Mouse (Mus musculus): ENCODE measurements around the gene Fastkd5. TPM values are rescaled to one million over a fixed set of nuclear protein-coding genes. Genes with fewer than 3 reads are reported as not detected.
"Not testable (repeated sequence)": the region's sequence is repeated elsewhere in the genome, so short reads cannot be mapped to it uniquely, and the experiment has no call there.

Gene Fastkd5
- total RNA-seq (2021): 1 to 10 TPM; 8.1 to 8.2 TPM
- long read RNA-seq, experiment 1, partial matches to known transcripts: 0 of 3 reads
- long read RNA-seq, experiment 1, other reads (novel, unspliced or antisense): 0 of 3 reads
- long read RNA-seq, experiment 2, partial matches to known transcripts: 0 of 5 reads
- long read RNA-seq, experiment 2, other reads (novel, unspliced or antisense): 3 of 5 reads

GRCm38 (mm10) chr2:130629839-130630203 is at the start of gene Fastkd5, which contains the start of gene Ubox5:
Gene Fastkd5 (minus strand): TSS chr2:130630027.
Gene Ubox5 (minus strand): TSS chr2:130630038.
- DNase-seq (ENCODE audit: low spot score in 2 of 2): peak; percentile 84 to 92

- peak in 1 of 2 experiments; percentile 55 for DNase-seq (ENCODE audit: low spot score in 2 of 2)
Measured at GRCm38 (mm10) chr2:130679154-130679553, 49.3 kb upstream of the Fastkd5 start.

DNA sequence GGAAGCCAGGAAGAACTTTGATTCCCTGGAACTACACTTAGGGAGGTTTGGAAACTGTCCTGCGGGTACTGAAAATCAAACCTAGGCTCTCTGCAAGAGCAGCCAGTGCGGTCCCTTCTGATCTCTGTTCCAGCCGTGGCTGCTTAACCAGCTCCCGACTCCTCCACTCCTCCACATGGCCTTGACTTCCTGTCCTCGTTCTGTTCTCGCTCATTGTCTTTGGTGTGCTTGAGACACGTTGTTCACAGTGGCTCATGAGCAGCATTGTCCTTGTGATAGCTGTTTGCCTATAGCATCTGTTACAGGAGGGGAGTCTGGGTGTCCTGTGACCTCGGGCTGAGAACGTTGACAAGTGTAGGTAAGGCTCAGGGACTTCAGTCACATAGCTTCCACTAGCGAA is 47.4 kb upstream of the Fastkd5 start:
- DNase-seq (ENCODE audit: low spot score in 2 of 2): no peak

DNA sequence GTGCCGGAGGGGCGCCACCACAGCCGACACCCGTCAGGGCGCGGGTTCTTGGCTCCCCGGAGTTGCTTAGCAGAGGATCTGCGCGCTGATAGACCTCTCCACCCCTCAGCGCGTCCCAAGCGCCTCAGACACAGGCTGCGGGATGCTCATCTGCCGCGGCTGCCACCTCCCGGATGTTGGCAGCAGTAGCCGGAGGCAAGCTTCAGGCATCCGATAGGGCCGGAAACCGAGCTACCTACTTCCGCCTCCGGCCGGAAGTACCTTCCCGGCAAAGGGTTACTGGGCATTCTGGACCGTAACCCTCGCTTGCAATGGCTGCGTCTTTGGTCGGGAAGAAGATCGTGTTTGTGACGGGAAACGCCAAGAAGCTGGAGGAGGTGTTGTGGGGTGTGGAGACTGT is 37.7 kb upstream of the Fastkd5 start, which contains the start of gene Itpa:
Itpa (plus strand) TSS at position 52 of the 400 bp plus-strand sequence.
- peak; percentile 84 to 87 for DNase-seq (ENCODE audit: low spot score in 2 of 2)

DNA sequence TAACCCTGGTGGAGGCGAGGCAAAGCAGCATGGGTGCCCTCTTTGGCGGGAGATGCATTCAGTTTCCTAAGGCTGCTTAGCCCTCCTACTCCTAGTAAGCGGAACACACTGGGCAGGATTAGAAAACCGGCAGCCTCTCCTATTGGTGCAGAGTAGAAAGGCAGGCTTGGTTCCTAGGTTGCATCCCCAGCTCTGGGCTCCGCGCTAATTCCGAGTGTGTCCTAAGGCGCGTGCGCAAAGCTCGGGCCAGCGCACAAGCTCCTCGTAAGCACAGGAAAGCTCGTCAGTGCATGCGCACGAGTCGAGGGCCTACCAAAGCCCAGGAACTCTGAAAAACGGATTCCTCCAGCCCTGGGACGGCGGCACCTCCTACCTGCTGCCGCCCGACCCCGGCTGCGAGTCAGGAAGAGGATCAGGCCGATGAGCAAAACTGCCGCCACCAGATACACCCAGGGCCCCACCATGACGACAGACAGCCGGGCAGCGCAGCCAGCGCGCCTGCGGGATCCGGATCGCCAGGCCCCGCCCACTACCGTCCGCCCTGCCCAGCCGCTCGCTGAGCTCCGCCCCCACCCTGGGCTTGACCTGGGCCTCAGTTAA is 34.4 kb upstream of the Fastkd5 start, which contains the start of gene Ddrgk1:
Ddrgk1 (minus strand) TSS at position 558 of the 600 bp plus-strand sequence.
- DNase-seq (ENCODE audit: low spot score in 2 of 2): peak; percentile 96 to 97

GRCm38 (mm10) chr2:130663342-130663741 is 33.5 kb upstream of the Fastkd5 start:
- no peak for DNase-seq (ENCODE audit: low spot score in 2 of 2)

- no peak for DNase-seq (ENCODE audit: low spot score in 2 of 2)
Measured at GRCm38 (mm10) chr2:130658530-130658929, 28.7 kb upstream of the Fastkd5 start.

GRCm38 (mm10) chr2:130657541-130657940 is 27.7 kb upstream of the Fastkd5 start:
- DNase-seq (ENCODE audit: low spot score in 2 of 2): peak; percentile 58 to 79

DNA sequence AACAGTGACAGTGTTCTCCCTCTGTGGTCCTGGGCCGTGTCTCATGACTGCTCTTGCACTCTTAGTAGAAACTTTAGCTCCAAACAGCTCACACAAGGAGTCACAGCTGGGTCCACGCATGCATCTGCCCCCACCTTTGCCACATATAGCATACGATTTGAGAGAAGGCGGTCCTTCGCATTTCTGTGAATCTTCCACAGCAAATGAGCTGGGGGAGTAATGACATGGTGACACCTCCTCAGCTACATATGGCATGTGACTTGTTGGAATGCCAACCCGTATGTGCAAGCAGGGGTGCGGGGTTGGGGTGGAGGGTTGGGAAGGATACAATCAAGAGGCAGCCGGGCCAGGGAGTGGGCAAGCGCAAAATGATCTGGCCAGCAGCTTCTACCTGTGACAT is 26.7 kb upstream of the Fastkd5 start:
- DNase-seq (ENCODE audit: low spot score in 2 of 2): no peak

DNA sequence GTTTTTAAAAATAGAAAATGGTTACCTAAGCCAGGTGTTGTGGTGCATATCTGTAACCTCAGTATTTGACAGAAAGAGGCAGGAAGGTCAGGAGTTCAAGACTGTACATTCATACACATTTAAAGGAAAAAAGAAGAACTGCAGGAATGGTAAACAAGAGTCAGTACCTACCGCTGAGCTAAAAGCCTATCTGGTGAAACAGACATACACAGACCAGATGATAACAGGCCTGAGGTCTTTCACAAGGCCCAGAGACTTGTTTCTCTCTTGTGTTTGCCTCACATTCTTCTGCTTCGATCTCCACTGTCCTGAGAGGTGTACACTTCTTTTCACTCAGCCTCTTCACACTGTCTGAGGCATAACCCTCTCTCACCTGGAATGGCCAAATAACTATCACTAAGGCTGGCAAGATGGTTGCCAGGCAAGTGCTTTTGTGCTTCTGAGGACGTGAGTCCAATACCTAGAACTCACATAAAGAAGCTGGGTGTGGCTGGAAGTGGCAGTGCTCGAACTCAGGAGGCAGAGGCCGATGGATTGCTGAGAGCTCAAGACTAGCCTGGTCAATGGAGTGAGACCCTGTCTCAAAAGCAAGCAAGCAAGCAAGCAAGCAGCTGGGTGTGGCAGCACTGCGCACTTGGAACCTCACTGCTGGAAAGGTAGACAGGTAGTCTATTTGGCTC is 26.0 kb upstream of the Fastkd5 start:
- DNase-seq (ENCODE audit: low spot score in 2 of 2): no peak

GRCm38 (mm10) chr2:130653760-130654159 is 23.9 kb upstream of the Fastkd5 start:
- no peak for DNase-seq (ENCODE audit: low spot score in 2 of 2)

DNA sequence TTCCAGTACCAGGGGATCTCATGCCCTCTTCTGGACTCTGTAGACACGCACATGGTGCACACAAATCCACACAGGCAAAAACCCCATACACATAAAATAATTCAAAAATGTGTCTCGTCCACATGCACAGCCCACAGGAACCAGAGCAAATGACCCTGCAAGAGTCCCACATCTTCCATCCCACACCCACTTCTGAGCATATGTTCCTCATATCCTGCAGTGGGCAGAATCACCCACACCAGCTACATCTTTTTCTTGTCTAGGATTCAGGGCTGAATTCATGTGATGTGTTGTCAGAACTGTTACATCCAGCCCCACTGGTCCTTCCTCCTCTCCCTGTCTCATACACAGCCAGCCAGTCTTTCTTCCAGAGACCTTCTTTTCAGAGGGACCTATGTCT is 23.5 kb upstream of the Fastkd5 start:
- no peak for DNase-seq (ENCODE audit: low spot score in 2 of 2)

- DNase-seq (ENCODE audit: low spot score in 2 of 2): not testable (repeated sequence)
Measured at GRCm38 (mm10) chr2:130649028-130649427, 19.2 kb upstream of the Fastkd5 start.

DNA sequence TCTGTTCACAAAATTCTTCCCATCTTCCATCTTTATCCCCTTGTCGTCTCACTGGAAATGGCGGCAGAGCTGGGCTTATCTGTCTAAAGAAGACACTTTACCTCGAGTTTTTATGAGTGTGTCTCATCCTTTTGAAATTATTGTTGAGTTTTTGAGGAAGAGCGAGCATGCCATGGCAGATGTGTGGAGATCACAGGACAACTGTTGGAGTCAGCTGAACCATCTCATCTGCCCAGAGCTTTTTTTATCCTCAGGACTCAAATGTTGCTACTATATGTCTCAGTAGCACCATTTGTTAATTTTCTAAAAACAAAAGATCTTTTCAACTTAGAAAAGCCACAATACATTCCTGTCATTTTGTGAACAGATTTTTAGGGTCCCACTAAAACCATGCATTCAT is 15.4 kb upstream of the Fastkd5 start:
- DNase-seq (ENCODE audit: low spot score in 2 of 2): no peak

GRCm38 (mm10) chr2:130642684-130643369 is 13.0 kb upstream of the Fastkd5 start, which contains the start of gene Lzts3:
Gene Lzts3 (minus strand): TSS chr2:130642803.
- DNase-seq (ENCODE audit: low spot score in 2 of 2): peak; percentile 84 to 92

DNA sequence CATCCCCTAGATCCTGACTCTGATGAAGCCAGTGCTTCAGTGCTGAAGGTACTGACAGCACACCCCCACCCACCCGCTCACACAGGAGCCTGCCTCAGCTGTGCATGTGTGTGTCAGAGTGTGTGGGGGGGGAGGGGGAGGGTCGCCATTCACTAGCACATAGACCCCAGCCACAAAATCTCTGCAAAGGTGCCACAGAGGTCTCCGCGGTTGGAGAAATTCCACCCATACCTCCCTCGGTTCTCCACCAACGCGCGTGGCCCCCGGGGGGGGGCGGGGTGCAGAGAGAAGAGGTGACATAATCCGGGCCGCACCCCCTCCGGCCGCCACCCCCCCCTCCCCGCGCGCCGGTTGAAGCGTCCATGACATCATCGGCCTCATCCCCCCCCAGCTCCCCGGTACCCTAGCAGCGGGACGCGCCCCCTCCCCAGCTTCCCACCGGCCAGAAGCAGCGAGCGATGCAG is 12.4 kb upstream of the Fastkd5 start:
- no peak for DNase-seq (ENCODE audit: low spot score in 2 of 2)

- DNase-seq (ENCODE audit: low spot score in 2 of 2): no peak
Measured at GRCm38 (mm10) chr2:130641351-130642025, 11.7 kb upstream of the Fastkd5 start.

GRCm38 (mm10) chr2:130639276-130639675 is 9.4 kb upstream of the Fastkd5 start:
- no peak for DNase-seq (ENCODE audit: low spot score in 2 of 2)

DNA sequence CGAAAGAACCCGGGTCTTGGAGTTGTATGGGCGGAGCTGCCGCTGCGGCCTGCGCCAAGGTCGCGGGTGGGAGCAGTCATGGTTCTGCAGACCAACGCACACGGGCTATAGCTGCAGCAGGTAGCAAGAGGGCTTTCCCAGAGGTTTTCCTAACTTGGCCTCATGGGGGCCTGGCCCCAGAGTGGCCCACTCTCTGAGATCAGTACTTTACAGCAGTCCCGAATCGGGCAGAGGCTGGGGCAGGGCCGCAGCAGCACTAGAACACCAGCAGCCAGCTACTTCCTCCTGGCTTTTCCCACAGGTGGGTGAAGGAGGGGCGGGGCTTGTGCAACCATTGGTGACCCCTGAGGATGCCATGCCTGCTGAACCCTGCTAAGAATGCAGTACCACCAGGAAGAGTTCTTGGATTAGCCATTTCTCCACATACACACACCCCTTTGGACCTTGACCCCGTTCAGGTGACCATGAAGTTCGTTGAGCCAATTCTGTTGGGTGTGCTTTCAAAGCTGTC is 8.3 kb upstream of the Fastkd5 start:
- DNase-seq (ENCODE audit: low spot score in 2 of 2): no peak

GRCm38 (mm10) chr2:130635847-130636246 is 6.0 kb upstream of the Fastkd5 start:
- no peak for DNase-seq (ENCODE audit: low spot score in 2 of 2)
